12 mouse cellular contexts compared by ENCODE assay signal in genomic region chr10:13596073-13596472, GRCm38 (mm10). TPM values are rescaled to one million over a fixed set of nuclear protein-coding genes. Genes with fewer than 3 reads are reported as not detected.
DNase-seq lines count a peak whose midpoint lies in the region; ATAC-seq and TF ChIP-seq lines count a peak whose summit lies in the region.
"Had no signal": no experiment of that assay in that cellular context is flagged by ENCODE, and none has a peak within 500 bp of the region (broad histone marks: within the 10 kb centered on the region; RNA-seq: fewer than 3 reads in every experiment).

No protein-coding gene starts in this region.

- TF ChIP-seq CTCF in layer of hippocampus, adult 2 months (conservative IDR thresholded peaks at IDR 0.05), result no peak

- peak; percentile 60; the same call in 1 of the 2 replicates for ATAC-seq in frontal cortex, adult (ENCODE audit: low TSS enrichment)
- no peak for ATAC-seq in erythroblast, adult 5-6 weeks (replicated peaks; ENCODE audit: low FRiP score, poor library complexity, severe bottlenecking)

- H3K4me3 ChIP-seq in layer of hippocampus, adult 2 months, result no peak overlapping the region

- peak overlapping the region; percentile 43; the same call in 1 of the 2 replicates for H3K27ac ChIP-seq in layer of hippocampus, adult 2 months

- no peak for DNase-seq in frontal cortex, postnatal 25 days (ENCODE audit: low spot score in 2 of 2)
- peak; percentile 27 to 42 for DNase-seq in layer of hippocampus, adult 2 months (ENCODE audit: low spot score in 2 of 2)
- DNase-seq in layer of hippocampus, postnatal 14 days (ENCODE audit: low spot score in 2 of 2), result no peak
- DNase-seq in MN1 (ENCODE audit: low spot score), result peak; percentile 21
- DNase-seq in induced T-regulatory cell, adult 2 months (ENCODE audit: low read depth), result peak; percentile 3
- DNase-seq in thymus, postnatal 0 days (ENCODE audit: low spot score), result no peak
- DNase-seq: cerebellum, postnatal 36 days; gastrocnemius, postnatal 14 days; kidney, adult 2 months; thymus, adult 2 months had no signal

RNA-seq across cellular contexts. Expression of gene Pex3, which starts 43.1 kb away (rescaled TPM):
- total RNA-seq in layer of hippocampus, adult 2 months (2021), result 10 to 100 TPM; 31.3 to 33.3 TPM
- total RNA-seq in layer of hippocampus, postnatal 14 days (2021), result 10 to 100 TPM; 23.8 to 24.8 TPM
- total RNA-seq in erythroblast, adult 5-6 weeks (2015; ENCODE audit: low replicate concordance), result 10.0 and 11.7 TPM in 2 replicates
- total RNA-seq in erythroblast, adult 5-6 weeks (2017; ENCODE audit: low replicate concordance), result 4.2 and 8.7 TPM in 2 replicates
- 24.0 and 24.6 TPM in 2 replicates for polyA plus RNA-seq in thymus, postnatal 0 days (2015; fragmentation: Nextera tagmentation; extraction: Ambion mirVana)

RNA-seq across cellular contexts. Expression of gene Adat2, which starts 43.4 kb away (rescaled TPM):
- 1 to 10 TPM; 9.0 to 9.2 TPM for total RNA-seq in layer of hippocampus, adult 2 months (2021)
- total RNA-seq in layer of hippocampus, postnatal 14 days (2021), result 1 to 10 TPM; 7.5 to 8.2 TPM
- 1.9 TPM in 1 of 2 replicates, not detected in the other for total RNA-seq in erythroblast, adult 5-6 weeks (2015; ENCODE audit: low replicate concordance)
- total RNA-seq in erythroblast, adult 5-6 weeks (2017; ENCODE audit: low replicate concordance), result 0.51 and 2.6 TPM in 2 replicates
- 6.7 and 6.9 TPM in 2 replicates for polyA plus RNA-seq in thymus, postnatal 0 days (2015; fragmentation: Nextera tagmentation; extraction: Ambion mirVana)

Comparison
In these comparisons a context has a peak if more than half of its experiments do, and no peak if none do; other contexts are left out.
1. DNase-seq: peak in layer of hippocampus, adult 2 months (2 of 2), MN1 (single experiment) and induced T-regulatory cell, adult 2 months (single experiment); none in frontal cortex, postnatal 25 days (0 of 2), layer of hippocampus, postnatal 14 days (0 of 2) and thymus, postnatal 0 days (single experiment).